Mouse (Mus musculus) heart, adult 11 months (tissue): ENCODE results near the gene Coq3.

ENCODE experiments used
- DNase-seq: peaks from one replicate; pipeline ENCODE4 v3.0.0; 2022

Coq3 gene

DNA sequence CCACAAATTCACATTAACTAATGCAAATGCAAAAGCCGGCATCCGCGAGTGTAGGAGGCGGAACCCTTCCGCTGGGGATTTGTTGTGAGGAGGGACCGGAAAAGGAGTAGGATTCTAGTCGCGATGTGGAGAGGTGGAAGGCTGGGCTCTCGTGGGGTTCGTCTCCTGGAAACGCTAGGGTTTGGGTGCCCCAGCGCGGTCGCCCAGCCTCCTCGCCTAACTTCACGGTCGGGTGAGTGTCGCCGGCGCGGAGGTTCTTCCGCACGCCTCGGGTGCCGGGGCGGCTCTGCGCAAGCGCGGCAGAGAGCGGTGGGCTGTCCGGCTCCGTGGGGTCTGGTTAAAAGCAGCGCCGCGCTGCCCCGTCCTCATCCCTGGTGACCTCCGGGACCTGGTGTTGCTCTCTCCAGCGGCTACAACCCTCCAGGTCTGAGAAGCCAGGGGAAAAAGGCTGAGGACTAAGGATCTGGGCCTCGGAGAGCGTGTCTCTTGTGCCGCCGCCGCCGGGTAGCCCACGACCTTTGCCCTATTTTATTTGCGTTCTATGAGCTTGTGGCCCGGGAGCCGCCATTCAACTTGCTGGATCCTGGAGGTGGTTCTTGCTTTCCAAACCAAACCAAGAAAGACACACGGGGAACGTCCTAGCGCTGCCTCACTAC, at the start of gene Coq3:
Gene Coq3 (plus strand): TSS at position 109 of the 656 bp plus-strand sequence.
- DNase-seq = peak; percentile 98

DNA sequence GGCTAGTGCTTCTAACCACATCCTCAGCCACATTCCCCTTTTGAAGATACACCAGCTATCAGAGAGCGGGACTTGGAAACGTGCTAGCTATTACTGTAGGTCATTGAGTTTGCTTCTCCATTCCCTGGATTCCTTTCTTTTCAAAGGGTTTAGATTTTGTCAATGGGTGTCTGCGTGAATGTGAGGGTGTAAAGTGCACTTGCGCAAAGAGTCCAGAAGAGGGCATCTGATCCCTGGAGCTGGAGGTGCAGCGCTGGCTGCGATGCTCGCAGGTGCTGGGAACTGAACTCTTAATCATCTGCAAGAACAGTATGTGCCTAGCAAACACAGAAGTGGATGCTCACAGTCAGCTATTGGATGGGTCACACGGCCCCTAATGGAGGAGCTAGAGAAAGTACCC, 46.6 kb upstream of the Coq3 start:
- DNase-seq = no peak

DNA sequence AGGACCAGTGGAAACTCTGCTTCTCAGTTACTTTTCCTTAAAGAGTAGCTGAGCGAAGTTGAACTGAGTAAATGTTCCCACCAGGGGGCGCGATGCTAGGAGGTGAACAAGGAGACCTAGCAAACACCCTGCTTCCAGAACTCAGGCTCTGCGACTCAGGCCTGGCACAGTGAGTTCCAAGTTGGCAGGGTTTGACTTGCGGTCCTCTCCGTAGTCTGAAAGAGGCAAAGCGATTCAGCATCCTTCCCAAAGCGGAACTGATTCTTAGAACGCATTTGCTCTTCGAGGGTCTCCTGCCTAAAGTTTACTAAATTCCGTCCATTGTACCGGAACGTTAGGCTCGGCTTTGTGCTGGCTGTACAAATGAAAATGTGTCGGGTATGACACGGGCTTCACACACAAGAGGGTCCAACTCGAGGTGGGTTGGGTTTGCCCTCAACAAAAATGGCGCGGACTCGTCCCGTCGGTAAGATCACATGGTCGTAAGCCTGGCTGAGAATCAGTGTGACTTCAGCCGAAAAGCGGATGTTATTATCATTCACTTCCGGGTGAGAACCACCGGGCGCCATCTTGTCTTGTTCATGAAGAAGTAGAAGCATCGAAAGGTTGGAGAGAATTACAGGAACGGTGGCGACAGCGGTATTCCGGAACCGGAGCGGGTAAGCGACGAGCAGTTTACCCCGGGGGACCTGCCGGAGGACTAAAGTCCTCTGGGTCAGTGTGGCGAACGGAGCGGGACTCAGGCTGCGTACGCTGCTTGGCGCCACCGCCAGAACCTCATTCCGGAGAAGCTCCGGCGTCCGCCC, 31.8 kb upstream of the Coq3 start, which contains the start of gene Pnisr:
Gene Pnisr (plus strand): TSS at position 103 of the 806 bp plus-strand sequence.
- DNase-seq = peak; percentile 99

GRCm38 (mm10) chr4:21848287-21848630, 31.2 kb upstream of the Coq3 start:
- peak; percentile 99 for DNase-seq

- DNase-seq = no peak
These were observed 22.0 kb upstream of the Coq3 start for GRCm38 (mm10) chr4:21857481-21857880.

DNA sequence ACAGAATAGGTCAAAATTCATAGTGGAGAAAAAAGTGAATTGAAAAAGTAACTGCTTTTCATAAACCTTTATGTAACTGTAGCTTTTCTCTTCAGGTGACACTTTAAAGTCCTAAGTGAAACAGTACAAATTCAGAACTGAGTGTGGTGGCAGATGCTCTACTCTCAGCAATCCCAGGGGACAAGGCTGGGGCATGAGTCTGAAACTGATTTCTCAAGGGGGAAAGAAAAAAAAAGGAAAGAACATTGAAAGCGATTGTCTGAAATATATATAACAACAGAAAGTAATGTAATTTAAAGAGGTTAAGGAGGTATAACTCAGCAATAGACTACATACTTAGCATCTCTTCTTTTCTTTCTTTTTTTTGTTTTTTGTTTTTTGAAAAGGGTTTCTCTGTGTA, 14.2 kb upstream of the Coq3 start:
- no peak for DNase-seq

GRCm38 (mm10) chr4:21878776-21879175, 697 bp upstream of the Coq3 start:
- no peak for DNase-seq

- DNase-seq = peak; percentile 21
These were observed 3.3 kb downstream of the Coq3 start for GRCm38 (mm10) chr4:21882806-21883205.

DNA sequence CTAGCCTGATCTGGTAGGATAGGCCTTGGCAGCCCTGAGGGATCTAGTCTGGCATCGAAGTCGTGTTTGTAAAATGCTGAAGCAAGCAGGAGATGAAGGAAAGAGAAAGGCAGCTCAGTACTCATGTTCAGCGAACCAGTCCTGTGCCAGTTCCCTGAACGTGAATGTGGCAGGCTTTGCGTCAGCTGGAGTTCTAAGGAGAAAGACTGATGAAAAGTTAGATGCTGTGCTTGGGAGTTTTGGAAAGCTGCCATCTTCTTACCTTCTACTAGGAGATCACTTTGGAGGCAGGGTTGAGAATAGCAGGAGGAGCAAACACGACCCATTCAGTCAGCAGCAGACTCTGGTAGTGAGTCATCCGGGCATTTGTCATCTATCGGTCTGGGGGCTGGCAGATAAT, 6.4 kb downstream of the Coq3 start:
- peak; percentile 71 for DNase-seq

GRCm38 (mm10) chr4:21930971-21931771, 51.7 kb downstream of the Coq3 start, which contains the start of gene Faxc:
Gene Faxc, plus strand, starts transcription at chr4:21931329.
- DNase-seq = peak; percentile 94

- DNase-seq = peak; percentile 79
These were observed 52.5 kb downstream of the Coq3 start for GRCm38 (mm10) chr4:21931772-21932630.

GRCm38 (mm10) chr4:21935378-21935777, 55.9 kb downstream of the Coq3 start:
- peak; percentile 16 for DNase-seq

- DNase-seq = peak; percentile 33
These were observed 57.0 kb downstream of the Coq3 start for GRCm38 (mm10) chr4:21936424-21936823.

DNA sequence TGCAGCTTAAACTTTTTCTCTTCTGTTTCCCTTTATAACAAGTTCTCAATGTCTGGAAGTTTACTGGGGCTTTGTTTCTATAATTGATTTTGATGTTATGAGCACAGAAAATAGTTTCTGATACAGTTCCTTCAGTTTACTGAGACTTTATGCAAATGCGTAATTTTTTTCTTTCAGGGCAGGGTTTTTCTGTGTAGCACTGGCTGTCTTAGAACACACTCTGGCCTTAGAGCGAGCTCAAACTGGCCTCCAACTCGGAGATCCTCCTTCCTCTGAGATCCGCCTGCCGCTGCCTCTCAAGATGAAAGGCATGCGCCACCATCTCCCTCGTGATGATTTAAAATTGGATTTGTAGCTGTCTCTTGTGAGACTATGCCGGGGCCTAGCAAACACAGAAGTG, 58.4 kb downstream of the Coq3 start:
- no peak for DNase-seq

DNA sequence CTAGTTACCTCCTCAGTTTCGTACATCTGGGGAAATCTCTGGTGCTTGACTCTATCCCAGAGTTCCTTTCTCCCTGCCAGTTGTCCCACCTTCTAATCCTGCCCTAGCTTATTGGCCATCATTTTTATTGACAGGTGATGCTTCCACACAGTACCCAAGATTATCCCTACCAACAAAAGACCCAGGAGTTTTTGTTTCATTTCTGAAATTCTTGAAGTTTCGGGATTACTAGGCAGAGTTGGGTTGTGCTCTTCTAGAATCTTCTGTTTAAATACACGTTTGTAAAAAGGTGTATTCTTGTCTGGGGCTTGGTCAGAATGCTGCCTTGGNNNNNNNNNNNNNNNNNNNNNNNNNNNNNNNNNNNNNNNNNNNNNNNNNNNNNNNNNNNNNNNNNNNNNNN, 65.2 kb downstream of the Coq3 start:
- no peak for DNase-seq

- peak; percentile 39 for DNase-seq
These were observed 72.0 kb downstream of the Coq3 start for GRCm38 (mm10) chr4:21951444-21951843.

- no peak for DNase-seq
These were observed 72.8 kb downstream of the Coq3 start for GRCm38 (mm10) chr4:21952255-21952654.

- DNase-seq = peak; percentile 78
These were observed 78.3 kb downstream of the Coq3 start for GRCm38 (mm10) chr4:21957570-21958321.
